10 mouse cellular contexts compared by ENCODE assay signal in the genomic region with DNA sequence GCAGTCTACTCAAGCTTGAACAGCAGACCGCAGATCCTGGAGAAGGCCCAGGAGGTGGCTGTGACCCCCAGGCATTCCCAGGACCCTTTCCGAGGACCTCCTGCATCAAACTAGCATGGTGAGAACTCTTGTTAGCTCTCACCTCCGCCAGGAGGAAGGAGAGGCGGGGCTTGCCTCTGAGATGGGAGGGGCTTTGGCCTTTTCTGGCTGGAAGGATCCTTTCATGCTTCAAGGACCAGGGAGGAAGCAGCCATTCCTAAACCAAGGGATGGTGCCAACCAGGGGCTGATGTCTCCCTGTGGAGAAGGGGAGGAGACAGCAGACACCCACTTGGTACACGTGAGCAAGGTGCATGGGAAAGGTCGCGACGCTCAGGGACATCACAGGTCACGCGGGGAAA. TPM values are rescaled to one million over a fixed set of nuclear protein-coding genes. Genes with fewer than 3 reads are reported as not detected.
DNase-seq lines count a peak whose midpoint lies in the region; ATAC-seq and TF ChIP-seq lines count a peak whose summit lies in the region.
"Had no signal": no experiment of that assay in that cellular context is flagged by ENCODE, and none has a peak within 500 bp of the region (broad histone marks: within the 10 kb centered on the region; RNA-seq: fewer than 3 reads in every experiment).

No protein-coding gene starts in this region.

- peak overlapping the region; percentile 44 for H3K4me2 ChIP-seq in heart, embryonic 16.5 days (ENCODE audit: low read depth, low read length)
- no peak overlapping the region for H3K4me2 ChIP-seq in hindbrain, embryonic 14.5 days (replicated peaks)
- peak overlapping the region; percentile 28 for H3K4me2 ChIP-seq in midbrain, embryonic 13.5 days (replicated peaks)

- peaks cover 6% of the 10 kb centered on the region for H3K4me1 ChIP-seq in heart, embryonic 16.5 days (ENCODE audit: control insufficient read depth, insufficient read depth, low read length)
- no peaks in the 10 kb centered on the region for H3K4me1 ChIP-seq in cortical plate, adult 2 months (ENCODE audit: control insufficient read depth, insufficient read depth, low read length)
- no peaks in the 10 kb centered on the region for H3K4me1 ChIP-seq in hindbrain, embryonic 14.5 days (replicated peaks; ENCODE audit: control insufficient read depth, insufficient read depth, low read length)
- peaks cover 18% of the 10 kb centered on the region for H3K4me1 ChIP-seq in midbrain, embryonic 13.5 days (replicated peaks)

- no peak overlapping the region for H3K9ac ChIP-seq in heart, embryonic 16.5 days (ENCODE audit: low read length)
- H3K9ac ChIP-seq in hindbrain, embryonic 14.5 days = no peak overlapping the region
- H3K9ac ChIP-seq in midbrain, embryonic 13.5 days (replicated peaks) = no peak overlapping the region

- DNase-seq in heart, adult 8-10 months (ENCODE audit: low spot score) = no peak
- no peak for DNase-seq in hindbrain, embryonic 14.5 days (ENCODE audit: low spot score)
- no peak for DNase-seq in cerebellum, postnatal 25 days
- no peak for DNase-seq in adrenal gland, postnatal 36 days
- no peak for DNase-seq in ovary, postnatal 36 days (ENCODE audit: low spot score)
- DNase-seq: gastrocnemius, postnatal 25 days; layer of hippocampus, adult 9-11 months had no signal

- ATAC-seq in heart, embryonic 16.5 days (replicated peaks; ENCODE audit: extremely low read depth, insufficient read depth, low FRiP score) = no peak
- peak; percentile 27; the same call in 1 of the 2 replicates for ATAC-seq in hindbrain, embryonic 14.5 days (ENCODE audit: low FRiP score)
- ATAC-seq in midbrain, embryonic 13.5 days = no peak

- WGBS in heart, embryonic 16.5 days = 38% methylated on average over 10 of the region's 10 CpGs
- WGBS in hindbrain, embryonic 14.5 days = 29% methylated on average over 10 of the region's 10 CpGs
- WGBS in midbrain, embryonic 13.5 days = 20% methylated on average over 10 of the region's 10 CpGs

- no peak for TF ChIP-seq CTCF in cortical plate, adult 2 months (IDR thresholded peaks at IDR 0.05; ENCODE audit: extremely low read depth, insufficient read depth, low read length)

- H3K4me3 ChIP-seq in heart, embryonic 16.5 days (ENCODE audit: low read length) = no peak overlapping the region
- H3K4me3 ChIP-seq in cortical plate, adult 2 months (ENCODE audit: insufficient read depth, low read length) = peak overlapping the region; percentile 33; the same call in 1 of the 2 replicates
- H3K4me3 ChIP-seq in hindbrain, embryonic 14.5 days (replicated peaks; ENCODE audit: low read length) = no peak overlapping the region
- no peak overlapping the region for H3K4me3 ChIP-seq in midbrain, embryonic 13.5 days (replicated peaks)

- 0 out of 2 replicates have a peak, but pooled peaks cover 2% of the 10 kb centered on the region for H3K9me3 ChIP-seq in heart, embryonic 16.5 days (replicated peaks; ENCODE audit: control insufficient read depth, low read length)
- H3K9me3 ChIP-seq in hindbrain, embryonic 14.5 days (ENCODE audit: control insufficient read depth, low read length) = no peaks in the 10 kb centered on the region
- no peaks in the 10 kb centered on the region for H3K9me3 ChIP-seq in midbrain, embryonic 13.5 days

- TF ChIP-seq POLR2A in cortical plate, adult 2 months (IDR thresholded peaks at IDR 0.05; ENCODE audit: extremely low read depth, insufficient read depth, low read length) = no peak

- H3K27me3 ChIP-seq in heart, embryonic 16.5 days (ENCODE audit: control insufficient read depth, insufficient read depth, low read length) = no peaks in the 10 kb centered on the region; the same call in 1 of the 2 replicates
- H3K27me3 ChIP-seq in hindbrain, embryonic 14.5 days (ENCODE audit: control insufficient read depth, insufficient read depth, low read length) = no peaks in the 10 kb centered on the region
- H3K27me3 ChIP-seq in midbrain, embryonic 13.5 days = no peaks in the 10 kb centered on the region

- H3K36me3 ChIP-seq in heart, embryonic 16.5 days (ENCODE audit: control insufficient read depth, insufficient read depth) = no peaks in the 10 kb centered on the region
- no peaks in the 10 kb centered on the region for H3K36me3 ChIP-seq in hindbrain, embryonic 14.5 days (replicated peaks; ENCODE audit: control insufficient read depth, insufficient read depth)
- no peaks in the 10 kb centered on the region for H3K36me3 ChIP-seq in midbrain, embryonic 13.5 days

- H3K27ac ChIP-seq in heart, embryonic 16.5 days (ENCODE audit: low read length) = no peak overlapping the region
- H3K27ac ChIP-seq in cortical plate, adult 2 months (ENCODE audit: insufficient read depth, low read length) = no peak overlapping the region
- no peak overlapping the region for H3K27ac ChIP-seq in hindbrain, embryonic 14.5 days
- no peak overlapping the region for H3K27ac ChIP-seq in midbrain, embryonic 13.5 days

RNA-seq across cellular contexts. Expression of gene Amn, which starts 13.6 kb away (rescaled TPM):
- 1.8 and 2.4 TPM in 2 replicates for polyA plus RNA-seq in heart, embryonic 16.5 days (2015; fragmentation: Nextera tagmentation; extraction: Ambion mirVana)
- under 1 TPM in 1 of 4 experiments, not detected in 3; 0.41 TPM for total RNA-seq in heart, adult 8-10 months (2022)
- 18.7 and 23.1 TPM in 2 replicates for polyA plus RNA-seq in cortical plate, adult 2 months (2012; rRNA removed)
- 19.6 and 20.5 TPM in 2 replicates for polyA plus RNA-seq in hindbrain, embryonic 14.5 days (2014; fragmentation: Nextera tagmentation; extraction: Ambion mirVana)
- polyA plus RNA-seq in midbrain, embryonic 13.5 days (2015; fragmentation: Nextera tagmentation; extraction: Ambion mirVana) = 1.9 and 2.0 TPM in 2 replicates
- total RNA-seq in adrenal gland, postnatal 36 days (2021) = not detected
- total RNA-seq: gastrocnemius, postnatal 25 days had no signal
